Mouse (Mus musculus) hindbrain, embryonic 11.5 days (tissue): ENCODE results near the gene Il11. TPM values are rescaled to one million over a fixed set of nuclear protein-coding genes. Genes with fewer than 3 reads are reported as not detected.
A peak's percentile ranks its signal among the peaks of the same experiment; 100 is the strongest.
"Not testable (repeated sequence)": the region's sequence is repeated elsewhere in the genome, so short reads cannot be mapped to it uniquely, and the experiment has no call there.

Experiments
- ATAC-seq: fragments of 200-750 bp; cut with Nextera tagmentation; 2 replicates; pipeline ENCODE4 v1.8.0; 2017; ENCODE audit warnings: mild to moderate bottlenecking, moderate TSS enrichment, moderate library complexity; ENCODE audit not compliant: low FRiP score
- DNase-seq: peaks from one replicate; pipeline ENCODE4 v3.0.0-alpha.2; 2015; ENCODE audit warnings: low spot score
- H3K27ac ChIP-seq: fragments of 300-500 bp; sonication (generic); 2 replicates; pipeline ENCODE4 v1.5.1; 2014; ENCODE audit warnings: mild to moderate bottlenecking, low read depth, low read length
- H3K27me3 ChIP-seq: fragments of 300-500 bp; sonication (generic); 2 replicates; pipeline ENCODE4 v1.6.1; 2014; ENCODE audit warnings: mild to moderate bottlenecking, low read length, moderate library complexity, mixed read lengths; ENCODE audit not compliant: control insufficient read depth, insufficient read depth
- H3K36me3 ChIP-seq: fragments of 300-500 bp; sonication (generic); 2 replicates; pipeline ENCODE4 v1.6.1; 2014; ENCODE audit warnings: mild to moderate bottlenecking, low read length, moderate library complexity, mixed read lengths; ENCODE audit not compliant: control insufficient read depth, insufficient read depth
- H3K4me1 ChIP-seq: fragments of 300-500 bp; sonication (generic); replicated peaks from 2 replicates; pipeline ENCODE4 v1.6.1; 2014; ENCODE audit warnings: low read length, mixed read lengths; ENCODE audit not compliant: control insufficient read depth, insufficient read depth
- H3K4me2 ChIP-seq: fragments of 300-500 bp; sonication (generic); replicated peaks from 2 replicates; pipeline ENCODE4 v1.6.1; 2014; ENCODE audit warnings: mild to moderate bottlenecking, low read depth, low read length
- H3K4me3 ChIP-seq: fragments of 300-500 bp; sonication (generic); 2 replicates; pipeline ENCODE4 v1.5.1; 2014; ENCODE audit warnings: low read depth, low read length
- H3K9ac ChIP-seq: fragments of 300-500 bp; sonication (generic); 2 replicates; pipeline ENCODE4 v1.6.1; 2014; ENCODE audit warnings: low read depth, low read length
- H3K9me3 ChIP-seq: fragments of 300-500 bp; sonication (generic); 2 replicates; pipeline ENCODE4 v1.6.1; 2016; ENCODE audit warnings: low read length; ENCODE audit not compliant: control insufficient read depth
- WGBS: fragments of 180-500 bp; shearing (Covaris S2); extraction: QIAGEN DNeasy Blood & Tissue Kit; methylation state at CpG from one replicate; pipeline ENCODE4 v1.1.7; 2014; 5-methylcytosine and 5-hydroxymethylcytosine counted together
- polyA plus RNA-seq: library from polyadenylated mRNA; unstranded; fragments of >200 nt; fragmentation: Nextera tagmentation; extraction: Ambion mirVana; gene quantifications from 2 replicates; pipeline ENCODE4 v1.2.1, GENCODE M21; 2014

Il11 gene
- polyA plus RNA-seq: 0.08 and 0.14 TPM in 2 replicates

GRCm38 (mm10) chr7:4782759-4783158 is at the start of gene Il11, which contains the start of gene Tmem190:
Gene Il11, minus strand, starts transcription at chr7:4782859.
Gene Tmem190, plus strand, starts transcription at chr7:4782937.
- Histone ChIP-seq H3K4me3 (no peak within 1 kb of the TSS), H3K4me1 (no peaks in the 10 kb centered on the region), H3K36me3 (no peaks in the 10 kb centered on the region), H3K9me3 (no peaks in the 10 kb centered on the region), H3K27ac (no peak within 1 kb of the TSS), H3K27me3 (peaks cover 14% of the 10 kb centered on the region), H3K9ac (no peak within 1 kb of the TSS), H3K4me2 (no peak within 1 kb of the TSS)
- WGBS: 75% methylated on average over 2 of the region's 2 CpGs
- ATAC-seq: no peak
- no peak for DNase-seq

- Histone ChIP-seq H3K9me3 (no peaks in the 10 kb centered on the region), H3K36me3 (no peaks in the 10 kb centered on the region), H3K27me3 (peaks cover 6% of the 10 kb centered on the region; the same call in 1 of the 2 replicates), H3K9ac (0 out of 2 replicates have a peak overlapping the region, but pooled peaks have one; percentile 7), H3K4me2 (no peak overlapping the region), H3K27ac (no peak overlapping the region), H3K4me1 (no peaks in the 10 kb centered on the region), H3K4me3 (no peak overlapping the region)
- 11% methylated on average over 12 of the region's 12 CpGs for WGBS
- peak; percentile 51; the same call in 1 of the 2 replicates for ATAC-seq
- peak; percentile 35 for DNase-seq
Observed at GRCm38 (mm10) chr7:4830476-4830875, 47.8 kb upstream of the Il11 start.

GRCm38 (mm10) chr7:4825365-4825764 is 42.7 kb upstream of the Il11 start:
- 53% methylated on average over 4 of the region's 4 CpGs for WGBS
- no peaks in the 10 kb centered on the region for H3K36me3 ChIP-seq
- no peak overlapping the region for H3K9ac ChIP-seq
- H3K9me3 ChIP-seq: no peaks in the 10 kb centered on the region
- no peaks in the 10 kb centered on the region; the same call in 1 of the 2 replicates for H3K27me3 ChIP-seq
- DNase-seq (no peak), ATAC-seq (no peak)
- H3K4me1 ChIP-seq: no peaks in the 10 kb centered on the region
- no peak overlapping the region for H3K4me3 ChIP-seq
- H3K27ac ChIP-seq: no peak overlapping the region
- no peak overlapping the region for H3K4me2 ChIP-seq

GRCm38 (mm10) chr7:4822162-4822907 is 39.7 kb upstream of the Il11 start:
- H3K9me3 ChIP-seq: no peaks in the 10 kb centered on the region
- WGBS: 75% methylated on average over 6 of the region's 6 CpGs
- no peak for DNase-seq
- H3K27me3 ChIP-seq: no peaks in the 10 kb centered on the region
- ATAC-seq: no peak
- no peak overlapping the region for H3K4me2 ChIP-seq
- H3K9ac ChIP-seq: no peak overlapping the region
- H3K4me3 ChIP-seq: no peak overlapping the region
- H3K4me1 ChIP-seq: no peaks in the 10 kb centered on the region
- H3K27ac ChIP-seq: no peak overlapping the region
- H3K36me3 ChIP-seq: no peaks in the 10 kb centered on the region

- no peak overlapping the region for H3K4me3 ChIP-seq
- no peaks in the 10 kb centered on the region for H3K36me3 ChIP-seq
- no peaks in the 10 kb centered on the region for H3K4me1 ChIP-seq
- no peaks in the 10 kb centered on the region for H3K9me3 ChIP-seq
- no peak for ATAC-seq
- no peak overlapping the region for H3K4me2 ChIP-seq
- 86% methylated on average over 4 of the region's 4 CpGs for WGBS
- H3K27me3 ChIP-seq: no peaks in the 10 kb centered on the region
- DNase-seq: no peak
- H3K9ac ChIP-seq: no peak overlapping the region
- H3K27ac ChIP-seq: no peak overlapping the region
Observed at GRCm38 (mm10) chr7:4821690-4822089, 39.0 kb upstream of the Il11 start.

- H3K4me2 ChIP-seq, H3K27me3 ChIP-seq, H3K4me3 ChIP-seq, H3K9ac ChIP-seq, ATAC-seq, H3K27ac ChIP-seq, H3K4me1 ChIP-seq, H3K9me3 ChIP-seq, H3K36me3 ChIP-seq, DNase-seq: not testable (repeated sequence)
- WGBS: 93% methylated on average over 7 of the region's 7 CpGs
Observed at GRCm38 (mm10) chr7:4820925-4821324, 38.3 kb upstream of the Il11 start.

- Histone ChIP-seq H3K27me3 (no peaks in the 10 kb centered on the region), H3K27ac (no peak overlapping the region), H3K4me1 (no peaks in the 10 kb centered on the region), H3K9me3 (no peaks in the 10 kb centered on the region), H3K4me3 (no peak overlapping the region), H3K36me3 (no peaks in the 10 kb centered on the region), H3K9ac (no peak overlapping the region), H3K4me2 (no peak overlapping the region)
- no peak for ATAC-seq
- no peak for DNase-seq
Observed at GRCm38 (mm10) chr7:4816559-4816958, 33.9 kb upstream of the Il11 start.

GRCm38 (mm10) chr7:4813105-4813791 is 30.6 kb upstream of the Il11 start:
- H3K9ac ChIP-seq: peak overlapping the region; percentile 29; the same call in 1 of the 2 replicates
- H3K27me3 ChIP-seq: no peaks in the 10 kb centered on the region
- H3K9me3 ChIP-seq: no peaks in the 10 kb centered on the region
- WGBS: 31% methylated on average over 8 of the region's 8 CpGs
- DNase-seq (no peak), ATAC-seq (no peak)
- H3K4me3 ChIP-seq: peak overlapping the region; percentile 99
- H3K4me1 ChIP-seq: peaks cover 3% of the 10 kb centered on the region
- peak overlapping the region; percentile 40 for H3K4me2 ChIP-seq
- no peak overlapping the region for H3K27ac ChIP-seq
- no peaks in the 10 kb centered on the region for H3K36me3 ChIP-seq
